Mouse (Mus musculus): ENCODE measurements around the gene Olfr316. TPM values are rescaled to one million over a fixed set of nuclear protein-coding genes. Genes with fewer than 3 reads are reported as not detected.
"Not testable (repeated sequence)": the region's sequence is repeated elsewhere in the genome, so short reads cannot be mapped to it uniquely, and the experiment has no call there.

The Olfr316 gene
- not detected for total RNA-seq (2021)

DNA sequence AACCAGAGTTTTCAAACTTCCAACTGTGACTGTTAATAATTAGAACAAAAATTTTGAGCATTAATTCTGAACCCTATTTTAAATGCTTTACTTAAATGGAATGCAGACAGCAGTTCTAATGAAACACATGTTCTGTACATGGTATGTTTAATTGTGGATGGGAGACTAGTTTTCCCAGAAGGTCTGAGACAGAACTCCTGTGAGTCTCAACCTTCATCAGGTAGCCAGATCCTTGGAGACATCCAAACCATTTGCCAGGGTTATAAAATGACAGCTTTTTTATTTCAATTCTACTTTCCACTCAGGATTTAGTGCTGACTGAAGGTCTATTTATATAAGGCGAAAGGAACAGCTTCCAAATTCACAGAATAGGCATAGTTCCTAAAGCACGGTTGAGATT, at the start of gene Olfr316:
Gene Olfr316, plus strand, starts transcription at position 301 of the 400 bp plus-strand sequence.
- no peak for DNase-seq
- intact Hi-C loops (cut with DNase I) = no loop called here

DNA sequence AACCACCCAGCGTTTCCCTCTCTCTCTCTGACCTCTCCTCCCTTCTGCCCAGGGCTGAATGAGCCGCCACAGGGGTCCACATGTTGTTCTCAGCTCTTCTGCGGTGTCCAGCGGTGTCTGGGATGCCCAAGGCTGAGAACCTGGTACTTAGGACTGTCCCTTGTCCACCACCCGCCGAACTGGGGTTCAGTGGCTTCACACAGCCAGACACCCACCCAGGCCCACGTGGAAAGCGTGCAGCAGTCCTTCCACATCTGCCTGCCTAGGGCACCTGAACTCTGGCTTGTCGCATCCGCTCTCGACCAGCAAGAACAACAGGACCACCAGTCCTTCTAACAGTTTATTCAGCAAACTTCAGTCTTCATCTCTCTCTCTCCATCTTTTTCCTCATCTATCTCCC, 43.4 kb upstream of the Olfr316 start:
- no peak for DNase-seq
- intact Hi-C loops (cut with DNase I) = no loop called here

DNA sequence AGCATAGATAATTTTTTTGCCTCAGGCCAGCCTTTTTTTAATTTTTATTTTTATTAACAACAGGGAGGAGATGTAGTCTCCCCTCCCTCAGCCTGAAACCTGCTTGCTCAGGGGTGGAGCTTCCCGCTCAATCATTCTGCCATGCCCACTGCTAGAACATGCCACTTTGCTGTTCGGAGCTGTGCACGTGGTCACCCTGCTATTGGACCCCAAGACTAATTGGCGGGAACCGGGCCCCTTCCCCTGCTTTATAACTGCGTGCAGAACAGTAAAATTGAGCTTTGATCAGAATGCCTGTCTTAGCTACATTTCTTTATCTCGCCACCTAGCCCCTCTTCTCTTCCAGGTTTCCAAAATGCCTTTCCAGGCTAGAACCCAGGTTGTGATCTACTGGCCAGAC, 34.8 kb upstream of the Olfr316 start:
- intact Hi-C loops (cut with DNase I); DNase-seq: not testable (repeated sequence)

DNA sequence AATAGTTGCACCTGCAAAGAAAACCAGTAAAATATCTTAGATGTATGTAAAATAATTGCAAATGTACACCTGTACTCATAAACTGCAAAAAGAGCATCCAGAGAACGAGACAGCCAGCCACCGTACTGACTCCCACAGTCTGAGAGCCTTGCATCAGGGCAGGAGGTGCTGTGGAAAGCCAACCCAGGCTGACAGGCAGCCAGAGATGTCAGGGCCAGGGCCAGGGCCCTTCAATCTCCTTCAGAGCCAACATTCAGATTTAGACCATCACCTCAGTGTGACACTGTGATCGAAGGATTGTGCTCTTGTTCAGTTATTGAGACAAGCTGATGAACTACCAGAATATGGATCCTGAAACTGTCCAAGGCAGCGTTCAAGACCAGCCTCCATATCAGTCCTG, 32.8 kb upstream of the Olfr316 start:
- intact Hi-C loops (cut with DNase I) = no loop called here
- no peak for DNase-seq

DNA sequence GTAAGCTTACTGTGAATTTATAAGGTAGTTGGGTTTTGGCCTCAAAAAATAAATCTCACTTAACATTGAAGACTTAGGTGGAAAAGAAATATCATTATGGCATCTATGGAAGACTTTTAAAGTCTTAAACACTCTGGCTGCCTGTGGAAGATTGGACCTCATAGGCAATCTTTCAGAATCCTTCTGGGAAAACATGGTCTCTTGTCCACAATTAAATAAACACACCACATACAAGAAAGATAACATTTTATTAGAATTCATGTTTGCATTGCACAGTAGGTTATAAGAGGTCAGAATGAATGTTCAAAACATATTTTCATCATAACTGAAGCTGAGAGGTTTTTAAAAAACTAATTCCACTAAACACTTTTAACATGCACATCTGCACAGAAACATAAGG, 28.6 kb upstream of the Olfr316 start, which contains the start of gene Olfr318:
Gene Olfr318, minus strand, starts transcription at position 101 of the 400 bp plus-strand sequence.
- intact Hi-C loops (cut with DNase I) = no loop called here
- DNase-seq = no peak

DNA sequence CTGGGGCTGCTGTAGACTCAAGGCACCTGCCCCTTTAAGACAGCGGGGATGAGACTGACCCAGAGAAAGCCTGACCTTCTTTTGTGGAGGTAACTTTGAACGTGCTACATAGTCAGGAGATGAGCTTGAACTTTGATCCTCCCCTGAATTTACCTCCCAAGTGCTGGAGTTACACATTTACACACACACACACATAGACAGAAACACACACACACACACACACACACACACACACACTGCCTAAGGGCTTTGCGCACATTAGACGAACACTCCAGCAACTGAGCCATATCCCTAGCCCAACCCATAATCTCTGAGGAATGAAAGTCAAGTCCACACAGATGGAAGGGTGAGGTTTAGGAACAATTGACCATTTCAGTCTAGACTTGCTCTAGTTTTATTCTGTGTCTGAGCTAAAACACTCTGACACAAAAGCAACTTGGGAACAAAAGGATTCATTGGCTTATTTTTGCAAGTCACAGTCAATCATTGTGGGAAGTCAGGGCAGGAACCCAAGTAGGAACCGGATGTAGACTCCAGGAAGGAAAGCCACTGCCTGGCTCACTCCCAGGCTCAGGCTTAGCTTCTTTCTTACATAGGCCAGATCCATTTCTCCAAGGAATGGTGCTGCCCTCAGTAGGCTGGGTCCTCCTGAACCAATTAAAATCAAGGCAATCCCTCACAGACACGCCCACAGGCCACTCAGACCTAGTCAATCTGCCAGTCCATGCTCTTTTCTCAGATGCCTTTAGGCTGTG, 24.5 kb upstream of the Olfr316 start:
- DNase-seq; intact Hi-C loops (cut with DNase I): not testable (repeated sequence)

DNA sequence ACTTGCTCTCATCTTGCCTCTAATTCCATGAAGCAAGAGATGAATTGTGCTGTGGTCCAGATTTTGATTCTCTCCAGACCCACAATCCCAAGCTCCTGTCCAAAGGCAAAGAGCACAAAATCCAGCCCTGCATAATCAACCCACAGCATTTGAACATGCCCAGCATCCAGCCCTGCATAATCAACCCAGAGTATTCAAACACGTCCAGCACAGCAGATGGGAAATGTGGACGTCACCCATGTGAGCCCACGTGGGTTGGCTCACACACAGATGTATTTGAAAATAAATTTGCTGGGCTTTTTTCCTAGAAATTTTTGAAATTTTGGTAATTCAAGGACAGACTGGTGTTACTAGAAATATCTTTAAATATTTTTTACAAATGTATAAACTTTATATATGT, 19.2 kb upstream of the Olfr316 start:
- DNase-seq = peak; percentile 24
- intact Hi-C loops (cut with DNase I) = no loop called here

DNA sequence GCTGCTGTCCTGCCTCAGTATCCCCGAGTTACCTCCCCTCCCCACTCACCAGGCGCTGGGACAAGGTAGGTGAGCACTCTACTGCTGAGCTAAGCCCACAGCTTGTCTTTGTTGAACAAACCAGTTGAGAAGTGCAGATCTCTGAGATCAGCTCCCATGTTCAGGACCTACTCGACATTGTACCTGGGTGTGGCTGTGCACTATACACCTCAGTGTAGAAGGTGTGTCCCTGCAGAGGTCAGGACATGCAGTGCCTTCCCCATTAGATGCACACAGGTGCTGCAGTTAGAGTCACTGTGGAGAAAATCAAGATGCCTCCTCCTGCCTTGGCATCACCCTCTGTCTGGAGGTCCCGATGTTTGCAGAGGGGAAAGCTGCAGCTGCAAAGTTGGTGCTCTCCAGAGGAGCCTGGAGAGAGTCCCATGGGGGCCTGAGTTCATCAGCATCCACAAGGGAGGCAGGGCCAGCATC, 13.7 kb upstream of the Olfr316 start, which contains the start of gene Olfr317:
Gene Olfr317, minus strand, starts transcription at position 421 of the 471 bp plus-strand sequence.
- intact Hi-C loops (cut with DNase I) = no loop called here
- DNase-seq = no peak

DNA sequence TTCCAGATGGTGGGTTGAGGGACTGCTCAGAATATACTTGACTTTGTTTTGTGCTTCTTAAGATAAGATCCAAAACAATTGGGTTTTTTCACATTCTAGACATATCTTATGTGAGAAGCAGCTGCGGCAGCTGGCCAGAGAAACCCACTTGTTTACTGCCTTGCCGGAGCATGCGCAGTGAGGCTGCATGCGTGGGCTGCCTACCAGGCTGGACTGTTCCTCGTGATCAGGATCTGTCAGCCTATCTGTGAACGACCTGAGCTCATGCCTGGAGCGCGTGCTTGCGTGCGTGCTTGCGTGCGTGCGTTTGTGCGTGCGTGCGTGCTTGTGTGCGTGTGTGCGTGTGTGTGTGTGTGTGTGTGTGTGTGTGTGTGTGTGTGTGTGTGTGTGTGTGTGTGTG, 1.4 kb upstream of the Olfr316 start:
- intact Hi-C loops (cut with DNase I); DNase-seq: not testable (repeated sequence)

DNA sequence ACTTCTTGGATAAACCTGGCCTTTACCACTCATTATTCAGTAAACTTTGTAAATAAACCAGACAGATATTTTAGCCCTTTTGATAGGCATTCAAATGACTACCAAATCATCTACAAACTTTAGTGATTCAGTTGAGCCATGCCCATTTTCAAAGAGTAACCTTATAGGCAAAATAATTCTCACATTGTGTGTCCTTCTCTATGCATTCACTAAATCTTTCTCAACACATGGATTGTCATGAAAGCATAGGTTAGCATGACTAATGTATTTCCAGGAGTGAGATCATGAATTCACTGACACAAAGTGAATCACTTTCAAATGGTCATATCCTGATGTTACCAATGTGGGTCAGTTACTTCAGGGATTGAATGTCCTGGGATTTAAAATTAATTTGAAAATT, 20.4 kb downstream of the Olfr316 start, which contains the start of gene Olfr315:
Gene Olfr315, plus strand, starts transcription at position 301 of the 400 bp plus-strand sequence.
- intact Hi-C loops (cut with DNase I) = no loop called here
- no peak for DNase-seq

DNA sequence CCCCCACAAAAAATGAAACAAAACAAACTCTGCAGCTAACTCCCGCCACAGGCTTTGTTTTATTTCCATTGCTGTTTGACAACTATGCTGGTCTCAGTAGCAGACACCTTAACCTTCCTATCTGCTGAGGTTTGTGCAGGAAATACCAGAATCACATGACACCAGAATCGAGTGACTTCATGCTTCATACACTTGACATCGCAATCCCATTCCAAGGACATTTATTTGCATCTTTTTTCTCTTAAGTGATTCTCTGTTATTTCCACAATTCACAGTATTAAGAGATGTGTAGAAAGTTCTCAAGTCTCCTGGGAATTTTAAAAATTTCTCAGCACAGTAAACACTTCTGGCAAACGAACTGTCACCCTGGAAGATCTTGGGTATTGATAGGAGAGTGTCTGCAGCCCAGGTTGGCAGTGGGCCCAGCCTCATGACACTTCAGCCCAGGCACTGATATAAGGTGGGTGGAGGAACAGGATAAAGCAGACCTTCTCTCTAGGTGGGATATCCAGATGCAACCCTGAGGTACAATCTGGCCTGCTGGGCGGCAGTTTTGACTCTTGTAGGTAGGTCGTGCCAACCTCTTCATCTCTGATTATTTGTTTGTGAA, 30.1 kb downstream of the Olfr316 start, which contains the start of gene Olfr314:
Gene Olfr314, plus strand, starts transcription at position 473 of the 610 bp plus-strand sequence.
- DNase-seq = no peak
- intact Hi-C loops (cut with DNase I) = no loop called here

DNA sequence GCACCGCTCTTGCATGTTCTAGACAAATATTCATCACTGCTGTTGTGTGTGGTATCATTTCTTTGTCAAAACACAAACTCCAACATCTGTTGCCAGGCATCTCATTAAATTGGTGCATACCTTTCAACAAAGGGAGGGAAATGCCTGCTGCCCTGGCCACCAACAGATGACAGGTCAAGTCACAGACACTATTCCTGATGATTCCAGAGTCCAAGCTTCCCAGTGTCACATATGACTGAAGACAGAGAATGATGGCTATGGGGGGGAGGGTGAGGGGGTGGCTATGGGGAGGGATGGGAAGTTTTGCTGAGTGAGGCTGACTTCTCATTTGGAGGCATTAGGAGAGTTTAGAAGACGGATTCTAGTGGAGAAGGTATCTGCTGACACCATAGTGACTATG, 31.6 kb downstream of the Olfr316 start:
- no peak for DNase-seq
- intact Hi-C loops (cut with DNase I) = no loop called here

DNA sequence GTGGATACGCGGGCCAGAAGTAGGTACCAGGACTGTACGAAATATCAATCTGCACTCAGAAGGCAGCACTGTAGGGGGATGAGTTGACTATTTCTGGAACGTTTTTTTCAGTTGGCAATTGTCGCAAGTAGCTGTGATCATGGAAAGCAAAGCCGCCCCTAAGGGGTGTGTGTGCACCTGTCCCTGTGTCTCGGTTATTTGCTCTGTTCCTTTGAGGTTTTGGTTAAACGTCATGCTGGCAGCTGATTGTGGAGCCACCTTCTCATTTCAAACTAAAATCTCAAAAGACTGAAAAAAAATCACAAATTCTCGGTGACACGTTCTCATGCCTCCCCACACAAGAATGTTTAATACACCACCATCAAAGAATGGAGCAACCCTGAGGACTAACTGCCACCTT, 35.1 kb downstream of the Olfr316 start:
- no peak for DNase-seq
- intact Hi-C loops (cut with DNase I) = no loop called here

DNA sequence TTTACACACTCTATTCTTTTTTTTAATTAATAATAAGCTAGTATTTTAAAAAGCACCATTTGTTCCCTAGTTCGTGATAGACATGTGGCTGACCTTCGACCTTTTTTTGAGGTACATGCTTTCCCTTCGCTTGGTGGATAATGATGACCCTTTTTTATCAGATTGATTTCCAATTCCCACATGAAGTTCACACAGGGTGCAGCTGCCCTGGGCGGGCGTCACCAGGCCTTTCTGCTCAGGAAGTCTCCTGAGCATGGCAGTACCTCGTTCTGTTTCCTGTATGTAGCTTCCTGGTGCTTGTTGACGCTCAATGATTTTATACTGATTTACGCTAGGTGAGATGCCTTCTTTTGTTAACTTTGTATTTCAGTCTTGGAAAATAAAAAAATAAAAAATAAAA, 35.8 kb downstream of the Olfr316 start:
- no peak for DNase-seq

DNA sequence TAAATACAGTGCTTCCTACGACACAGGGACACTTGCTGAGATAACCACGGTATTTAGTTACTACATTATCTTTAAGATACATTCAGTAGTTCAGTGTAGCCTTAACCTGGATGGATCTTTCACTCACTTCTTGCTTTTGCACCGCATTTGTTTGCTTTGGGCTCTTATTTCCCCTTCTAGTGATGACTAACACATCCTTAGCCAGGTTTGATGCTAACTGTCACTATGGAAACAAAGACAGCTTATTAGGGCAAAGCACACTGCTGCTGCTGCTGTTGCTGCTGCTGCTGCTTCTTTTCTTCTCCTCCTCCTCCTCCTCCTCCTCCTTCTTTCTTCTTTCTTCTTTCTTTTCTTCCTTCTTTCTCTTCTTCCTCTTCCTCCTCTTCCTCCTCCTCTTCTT, 37.0 kb downstream of the Olfr316 start:
- intact Hi-C loops (cut with DNase I) = no loop called here
- DNase-seq = no peak

More for the DNA sequence above, 35.8 kb downstream of the Olfr316 start:
- intact Hi-C loops (cut with DNase I) = no loop called here

DNA sequence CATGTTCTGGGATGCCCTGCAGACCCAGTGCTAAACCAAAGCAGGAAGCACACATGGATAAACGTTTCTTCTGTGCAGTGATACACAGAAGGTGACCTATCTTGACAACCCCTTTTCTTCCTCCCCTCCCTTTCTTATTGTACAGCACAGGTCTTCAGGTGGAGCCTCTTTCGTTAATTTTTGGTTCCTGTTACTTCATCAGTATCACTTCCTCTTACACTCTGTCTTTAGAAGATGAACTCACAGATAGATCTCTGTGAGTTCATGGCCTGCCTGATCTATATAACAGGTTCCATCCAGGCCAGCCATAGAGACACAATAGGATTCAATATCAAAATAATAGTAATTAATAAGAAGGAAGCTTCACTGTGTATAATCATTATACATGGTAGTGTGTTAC, 37.5 kb downstream of the Olfr316 start:
- intact Hi-C loops (cut with DNase I) = no loop called here
- DNase-seq = no peak

DNA sequence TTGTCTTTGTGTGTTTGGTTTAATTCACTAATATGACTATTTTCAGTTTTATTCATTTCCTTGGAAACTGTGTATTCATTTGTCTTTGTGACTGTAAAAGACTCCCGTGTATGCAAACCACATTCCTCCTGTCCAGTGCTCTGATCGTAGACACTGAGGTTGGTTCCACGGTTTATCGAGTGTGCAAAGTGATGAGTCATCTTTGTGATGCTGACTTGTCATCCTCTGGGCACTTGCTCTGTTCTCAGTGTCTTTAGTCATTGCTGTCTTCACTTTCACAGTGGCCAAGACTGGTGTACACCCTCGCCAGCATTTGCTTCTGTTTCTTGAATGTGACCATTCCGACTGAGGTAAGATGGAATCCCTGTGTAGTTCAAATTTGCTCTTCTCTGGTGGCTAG, 38.1 kb downstream of the Olfr316 start:
- intact Hi-C loops (cut with DNase I) = no loop called here
- DNase-seq = no peak

DNA sequence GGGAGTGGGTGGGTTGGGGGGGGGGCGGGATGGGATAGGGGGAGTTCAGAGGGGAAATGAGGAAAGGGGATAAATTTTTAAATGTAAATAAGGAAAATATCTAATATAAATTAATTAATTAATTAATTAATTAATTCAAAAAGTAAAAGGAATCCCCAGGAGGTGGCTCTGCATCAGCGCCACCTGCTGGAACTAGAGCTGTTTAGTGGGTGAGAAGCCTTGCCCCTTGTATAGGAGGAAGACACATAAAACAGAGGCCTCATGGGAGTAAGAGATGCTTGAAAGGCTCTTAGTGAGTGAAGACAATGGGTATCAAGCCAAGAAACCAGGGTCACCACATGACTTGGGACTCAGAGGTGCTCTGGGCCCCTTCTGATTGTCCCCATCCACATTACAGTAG, 43.3 kb downstream of the Olfr316 start:
- intact Hi-C loops (cut with DNase I) = no loop called here
- no peak for DNase-seq

DNA sequence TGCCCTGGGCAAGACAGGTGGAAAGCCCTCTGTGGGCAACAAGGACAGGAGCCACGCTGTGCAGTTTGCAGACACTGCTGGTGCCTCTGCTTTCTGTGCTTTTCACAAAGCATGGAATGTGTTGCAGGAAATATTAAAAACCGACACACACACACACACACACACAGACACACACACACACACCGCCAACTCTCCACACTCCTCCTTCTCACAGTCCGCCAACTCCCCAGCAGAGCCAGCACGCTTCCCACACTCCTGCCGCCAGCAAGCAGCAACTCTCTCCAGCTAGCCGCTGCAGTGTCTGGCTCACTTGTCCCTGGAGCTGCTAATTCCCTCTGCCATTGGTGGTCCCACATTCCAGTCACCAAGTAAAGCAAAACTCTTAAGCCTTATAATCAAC, 44.3 kb downstream of the Olfr316 start:
- intact Hi-C loops (cut with DNase I) = no loop called here
- no peak for DNase-seq

DNA sequence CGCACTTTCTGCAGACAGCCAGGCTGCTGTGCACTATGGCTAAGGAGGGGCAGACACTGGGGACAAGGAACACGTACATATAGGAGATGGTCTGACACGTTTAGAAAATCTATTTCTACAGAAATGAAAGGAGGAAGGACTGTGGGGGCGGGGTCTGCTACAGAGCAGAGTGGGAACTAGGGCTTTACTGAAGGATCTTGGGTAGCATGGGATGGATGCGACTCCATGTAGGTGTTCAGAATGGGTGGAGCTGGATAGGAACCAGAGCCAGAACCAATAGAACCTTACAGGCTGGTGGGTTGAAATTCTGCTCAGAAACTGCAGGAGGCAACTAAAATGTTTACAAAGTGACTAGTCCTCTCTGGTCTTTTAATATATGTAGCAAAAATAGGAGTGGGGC, 47.2 kb downstream of the Olfr316 start:
- intact Hi-C loops (cut with DNase I) = no loop called here
- DNase-seq = no peak

DNA sequence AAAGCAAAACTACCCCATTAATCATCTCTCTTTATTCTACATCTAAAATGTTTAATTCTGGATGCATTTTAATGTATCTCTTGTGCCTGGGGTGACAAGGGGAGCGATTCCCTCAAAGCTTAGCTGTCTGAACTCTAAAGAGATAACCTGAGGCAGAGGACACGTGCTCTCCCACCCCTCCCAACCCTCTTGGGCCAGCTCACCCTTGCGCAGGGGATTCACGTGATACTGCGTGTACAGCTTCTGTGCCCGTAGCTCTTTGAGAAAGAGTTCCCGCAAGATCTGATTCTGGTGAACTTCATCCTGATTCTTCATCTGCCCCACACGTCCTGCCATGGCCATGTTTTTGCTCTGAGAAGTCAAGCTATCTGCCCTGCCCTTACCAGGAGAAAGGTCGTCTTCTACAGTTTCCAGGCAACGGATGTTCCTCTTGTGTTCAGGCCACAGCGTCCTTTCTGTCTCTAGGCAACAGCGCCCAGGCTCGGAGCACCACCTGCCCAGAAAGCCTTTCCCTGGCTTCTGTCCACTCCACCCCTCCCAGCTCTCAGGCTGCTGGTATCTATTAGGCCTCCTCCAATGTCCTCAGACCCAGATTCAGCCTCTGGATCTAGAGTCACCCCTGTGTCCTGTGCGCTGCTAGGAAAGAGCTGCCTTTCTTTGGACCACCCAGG, 49.2 kb downstream of the Olfr316 start, which contains the start of gene Fam183b:
Gene Fam183b, minus strand, starts transcription at position 403 of the 671 bp plus-strand sequence.
- DNase-seq = peak; percentile 76
- intact Hi-C loops (cut with DNase I) = no loop called here
